Mouse (Mus musculus) layer of hippocampus, adult 2 months (tissue): ENCODE data around the gene Capn12. TPM values are rescaled to one million over a fixed set of nuclear protein-coding genes. Genes with fewer than 3 reads are reported as not detected.

Source experiments
- DNase-seq, 2 experiments: peaks; one replicate each; pipeline ENCODE4 v3.0.0; 2022; ENCODE audit warnings: low spot score in 2 of 2
- H3K27ac ChIP-seq: fragments of 200-600 bp; 2 replicates; pipeline ENCODE4 v1.8.1; 2022
- H3K4me3 ChIP-seq: fragments of 200-600 bp; 2 replicates; pipeline ENCODE4 v1.8.1; 2022; ENCODE audit warnings: mild to moderate bottlenecking
- CTCF ChIP-seq: fragments of 200-600 bp; conservative IDR thresholded peaks from 2 replicates; pipeline ENCODE4 v1.8.1; 2022; ENCODE audit warnings: antibody characterized with exemption, mild to moderate bottlenecking, moderate library complexity
- total RNA-seq, 2 experiments: library from RNA; stranded (reverse); gene quantifications; 2 replicates each; pipeline ENCODE4 v1.2.3; 2021

Gene Capn12
- total RNA-seq, 2 experiments from 2014 or later, result 0.15 to 0.29 TPM

DNA sequence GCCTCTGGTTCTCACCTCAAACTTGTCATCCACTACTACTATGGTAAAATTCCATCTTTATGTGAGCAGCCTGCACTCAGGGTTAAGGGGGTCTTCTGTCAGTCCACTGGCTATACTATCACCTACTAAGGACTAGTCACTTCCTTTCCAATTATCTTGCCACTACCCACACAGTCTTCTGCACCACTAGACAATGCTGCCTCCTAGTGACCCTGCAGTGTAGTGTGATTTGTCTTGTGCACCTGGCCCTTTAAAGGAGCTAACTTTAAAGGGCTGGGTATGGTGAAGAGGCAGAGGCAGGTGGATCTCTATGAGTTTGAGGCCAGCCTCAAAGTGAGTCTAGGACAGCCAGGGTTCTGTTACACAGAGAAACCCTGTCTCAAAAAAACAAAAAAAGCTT lies 35.3 kb downstream of the Capn12 start:
- DNase-seq, result no peak
- H3K27ac ChIP-seq, result peak overlapping the region; percentile 92
- no peak overlapping the region for H3K4me3 ChIP-seq
- TF ChIP-seq CTCF, result peak; percentile 71

DNA sequence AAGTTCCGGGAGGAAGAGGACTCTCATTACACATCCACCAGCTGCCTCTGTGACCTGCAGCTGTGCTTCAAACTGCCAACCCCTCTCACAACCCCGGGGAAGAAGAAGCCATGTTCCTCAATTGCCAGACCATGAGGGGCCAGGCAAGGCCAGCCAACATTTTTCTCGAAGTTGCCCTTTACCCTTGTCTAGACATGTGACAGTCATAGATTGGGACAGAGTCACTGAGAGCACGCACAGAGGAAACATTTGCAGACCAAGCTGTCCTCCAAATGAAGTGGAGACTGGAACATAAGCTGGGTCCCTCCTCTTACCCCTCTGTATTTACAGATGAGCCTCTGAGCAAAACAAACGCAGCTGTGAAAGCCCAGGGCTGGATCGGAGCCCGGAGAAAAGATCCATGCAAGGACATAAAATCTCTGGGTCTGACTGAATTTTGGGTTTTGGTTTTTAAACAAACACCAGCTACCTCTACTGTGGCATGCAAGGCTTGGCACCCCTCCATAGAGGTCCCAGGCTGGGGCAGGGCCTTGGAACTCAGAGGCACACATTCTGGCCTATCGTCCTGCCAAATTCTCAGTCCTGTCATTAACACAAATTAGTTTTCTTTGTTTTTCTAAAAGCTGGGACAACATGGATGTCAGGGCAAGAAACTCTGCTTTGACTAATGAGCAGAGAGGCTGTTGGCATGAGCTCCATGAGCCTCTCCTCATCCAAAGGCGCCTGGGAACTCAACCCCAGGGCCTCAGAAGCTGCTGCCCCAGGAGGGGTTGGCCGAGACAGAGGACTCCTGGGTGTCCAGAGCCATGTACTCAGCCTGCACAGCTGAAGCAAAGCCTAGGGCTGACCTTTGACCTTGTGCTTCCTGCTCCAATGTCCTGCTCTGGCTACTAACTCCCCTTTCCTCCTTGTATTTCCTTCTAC lies 36.5 kb downstream of the Capn12 start:
- Histone ChIP-seq H3K4me3 (no peak overlapping the region), H3K27ac (peak overlapping the region; percentile 92)
- no peak for TF ChIP-seq CTCF
- peak; percentile 58 to 70 for DNase-seq

DNA sequence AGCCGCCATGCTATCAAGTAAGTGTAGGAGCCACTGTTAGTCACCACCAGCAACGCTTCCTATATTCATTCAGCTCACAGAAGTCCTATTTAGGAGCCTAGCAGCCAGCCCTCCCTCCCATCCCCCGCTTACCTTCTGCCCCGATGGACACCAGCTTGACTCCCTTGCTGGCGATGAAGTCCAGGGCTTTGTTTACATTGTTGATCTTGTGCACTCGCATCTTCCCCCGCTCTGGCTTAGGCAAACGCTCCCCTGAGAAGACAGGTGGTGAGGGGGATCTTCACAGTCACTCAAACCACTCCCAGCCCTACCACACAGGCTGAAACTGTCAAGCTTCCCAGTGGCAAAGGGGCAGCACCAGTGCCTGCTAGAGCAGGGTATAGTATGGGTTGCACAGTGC lies 37.3 kb downstream of the Capn12 start:
- DNase-seq, result no peak
- no peak for TF ChIP-seq CTCF
- peak overlapping the region; percentile 92 for H3K27ac ChIP-seq

GRCm38 (mm10) chr7:28919815-28920214 lies 38.6 kb downstream of the Capn12 start:
- peak overlapping the region; percentile 92 for H3K27ac ChIP-seq
- TF ChIP-seq CTCF, result 0 out of 2 replicates have a peak, but pooled peaks have one; percentile 16
- H3K4me3 ChIP-seq, result no peak overlapping the region
- DNase-seq, result peak in 1 of 2 experiments; percentile 36

More for the DNA sequence above, 37.3 kb downstream of the Capn12 start:
- H3K4me3 ChIP-seq, result no peak overlapping the region

GRCm38 (mm10) chr7:28921178-28921577 lies 40.0 kb downstream of the Capn12 start:
- DNase-seq, result no peak
- TF ChIP-seq CTCF, result no peak

DNA sequence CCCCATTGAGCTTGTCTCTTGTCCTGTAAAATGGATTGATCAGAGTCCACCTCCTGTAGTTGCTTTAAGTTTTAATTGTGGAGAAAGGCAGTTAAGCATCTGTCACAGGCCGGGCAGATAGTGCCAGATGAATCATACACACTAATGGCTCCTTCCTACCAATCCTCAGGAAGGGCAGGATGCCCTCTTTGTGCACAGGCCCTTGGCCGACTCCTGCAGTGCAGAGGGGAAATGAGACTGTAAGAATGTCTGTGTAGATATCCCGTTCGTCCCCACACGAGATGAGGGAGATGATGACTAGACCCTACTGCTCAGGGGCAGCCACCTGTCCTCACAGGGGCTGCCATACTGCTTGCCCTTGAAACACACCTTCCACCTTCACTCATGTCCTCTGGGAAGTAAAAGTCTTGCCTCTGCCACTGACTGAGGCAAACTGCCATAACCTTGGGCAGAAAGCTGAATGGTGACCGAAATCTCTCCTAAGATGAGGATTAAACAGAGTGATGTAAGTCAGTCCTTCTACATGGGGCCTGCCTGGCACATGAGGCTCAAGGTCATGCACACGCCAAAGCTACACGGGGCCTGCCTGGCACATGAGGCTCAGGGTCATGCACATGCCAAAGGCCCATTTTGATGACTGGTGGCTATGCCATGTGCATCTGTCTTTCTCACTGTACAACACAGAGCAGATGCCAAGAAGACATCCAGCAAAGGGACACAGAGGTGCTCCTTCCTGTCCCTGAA lies 40.7 kb downstream of the Capn12 start:
- no peak for TF ChIP-seq CTCF
- no peak overlapping the region for H3K4me3 ChIP-seq
- DNase-seq, result no peak

More at GRCm38 (mm10) chr7:28921178-28921577, 40.0 kb downstream of the Capn12 start:
- Histone ChIP-seq H3K27ac (peak overlapping the region; percentile 92), H3K4me3 (no peak overlapping the region)

DNA sequence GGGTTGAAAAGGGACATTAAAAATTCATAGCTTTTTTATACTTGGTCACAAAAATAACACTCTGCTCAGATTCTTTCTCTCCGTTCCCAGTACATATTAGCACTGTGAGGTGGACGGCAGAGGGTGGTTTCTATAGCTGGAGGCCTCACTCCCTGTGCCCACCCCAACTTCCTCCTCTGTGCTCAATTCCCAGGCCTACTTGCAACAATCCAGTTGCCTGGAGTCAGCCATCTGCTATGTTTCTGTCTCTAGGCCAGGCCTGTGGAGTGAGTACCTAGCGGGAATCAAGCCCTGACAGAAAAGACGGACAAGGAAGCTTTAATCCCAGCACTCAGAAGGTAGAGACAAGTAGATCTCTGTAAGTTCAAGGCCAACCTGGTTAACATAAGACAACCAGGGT lies 41.4 kb downstream of the Capn12 start:
- H3K4me3 ChIP-seq, result no peak overlapping the region
- no peak for TF ChIP-seq CTCF
- DNase-seq, result no peak
- H3K27ac ChIP-seq, result peak overlapping the region; percentile 92

More for the DNA sequence above, 40.7 kb downstream of the Capn12 start:
- peak overlapping the region; percentile 92 for H3K27ac ChIP-seq

- no peak for DNase-seq
- Histone ChIP-seq H3K27ac (peak overlapping the region; percentile 92), H3K4me3 (no peak overlapping the region)
- no peak for TF ChIP-seq CTCF
Observed at GRCm38 (mm10) chr7:28923865-28924291, 42.7 kb downstream of the Capn12 start.

DNA sequence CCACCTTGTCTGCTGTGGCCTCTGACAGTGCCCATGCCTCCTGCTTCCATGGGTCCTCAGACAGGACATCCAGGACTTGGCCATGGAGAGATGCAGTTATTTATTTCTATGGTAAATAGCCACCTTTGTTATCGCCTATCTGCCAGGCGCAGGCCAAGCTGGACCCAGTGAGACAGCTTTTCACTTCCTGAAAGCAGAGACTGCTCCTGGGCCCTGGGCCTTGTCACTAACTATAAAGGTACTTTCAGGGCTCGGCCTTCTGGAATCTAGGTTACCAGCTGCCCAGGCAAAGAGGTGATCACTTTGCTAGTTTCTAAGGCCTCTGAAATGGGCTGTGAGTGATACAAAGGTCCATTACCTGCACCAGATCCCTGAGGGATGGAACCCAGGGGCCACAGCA lies 43.6 kb downstream of the Capn12 start:
- no peak for DNase-seq
- Histone ChIP-seq H3K4me3 (no peak overlapping the region), H3K27ac (peak overlapping the region; percentile 92)
- no peak for TF ChIP-seq CTCF

DNA sequence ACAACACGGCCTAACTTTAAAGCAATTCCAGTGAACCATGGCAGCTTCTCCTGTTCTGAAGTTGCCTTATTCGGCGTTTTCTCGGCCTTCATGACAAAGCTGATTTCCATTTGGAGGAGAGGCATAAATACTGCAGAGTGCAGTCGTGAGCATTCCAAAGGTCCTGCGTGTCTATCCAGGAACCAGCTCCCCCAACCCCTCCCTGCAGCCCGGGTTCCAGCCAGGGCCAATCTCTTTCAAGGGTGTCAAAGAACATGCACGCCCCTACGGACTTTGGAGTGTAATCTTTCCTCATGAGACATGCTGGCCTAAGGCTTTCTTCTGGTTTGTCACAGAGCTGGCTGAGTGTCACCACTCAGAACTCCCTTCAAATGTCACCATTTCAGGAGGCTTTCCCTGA lies 44.1 kb downstream of the Capn12 start:
- DNase-seq, result no peak
- H3K4me3 ChIP-seq, result no peak overlapping the region
- no peak for TF ChIP-seq CTCF
- peak overlapping the region; percentile 92 for H3K27ac ChIP-seq

DNA sequence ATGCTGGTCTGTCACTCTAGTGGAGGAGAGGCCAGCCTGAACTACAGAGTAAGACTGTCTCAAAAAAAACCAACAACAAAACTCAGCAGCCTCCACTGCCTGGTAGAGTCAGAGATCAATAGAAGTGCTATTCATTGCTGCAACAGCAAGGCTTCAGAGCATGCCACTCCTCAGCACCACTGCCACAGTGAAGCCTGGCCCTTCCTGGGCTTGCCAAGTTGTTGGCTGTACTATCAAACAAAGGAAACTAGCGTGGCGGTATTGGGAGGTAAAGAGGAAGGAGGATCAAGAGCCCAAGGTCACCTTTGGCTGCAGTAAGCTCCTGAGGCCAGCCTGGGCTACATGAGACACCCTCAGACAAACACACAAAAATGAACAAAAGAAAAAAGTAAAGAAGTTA lies 45.0 kb downstream of the Capn12 start:
- no peak overlapping the region for H3K4me3 ChIP-seq
- peak overlapping the region; percentile 92 for H3K27ac ChIP-seq
- DNase-seq, result no peak
- no peak for TF ChIP-seq CTCF

DNA sequence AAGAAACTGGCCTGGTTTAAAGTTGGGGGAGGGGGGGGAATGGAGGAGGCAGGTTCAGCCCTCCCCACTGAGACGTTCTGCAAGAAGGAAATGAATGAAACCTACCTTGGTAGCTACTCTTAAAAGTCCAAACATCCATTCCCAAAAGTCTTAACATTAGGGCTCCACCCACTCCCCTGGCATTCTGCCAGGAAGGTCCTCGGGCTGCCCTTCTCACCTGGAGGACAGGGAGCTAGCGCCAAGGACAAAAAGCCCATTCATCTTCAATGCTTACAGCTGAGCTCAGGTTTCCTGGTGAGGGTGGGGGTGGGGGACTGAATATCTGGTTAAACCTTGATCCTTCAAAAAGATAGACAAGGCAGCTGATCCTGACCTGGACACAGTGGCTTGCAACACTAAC lies 48.2 kb downstream of the Capn12 start:
- TF ChIP-seq CTCF, result no peak
- no peak overlapping the region for H3K4me3 ChIP-seq
- no peak for DNase-seq
- 0 out of 2 replicates have a peak overlapping the region, but pooled peaks have one; percentile 20 for H3K27ac ChIP-seq
